In genomic region chr9:72491559-72492193, GRCm38 (mm10) we compare ENCODE assay signal across 8 mouse cellular contexts. TPM values are rescaled to one million over a fixed set of nuclear protein-coding genes. Genes with fewer than 3 reads are reported as not detected.
A peak's percentile ranks its signal among the peaks of the same experiment; 100 is the strongest.
DNase-seq lines count a peak whose midpoint lies in the region; ATAC-seq lines count a peak whose summit lies in the region.

No protein-coding gene starts in this region.

- H3K4me2 ChIP-seq in intestine, embryonic 14.5 days (ENCODE audit: low read length): peak overlapping the region; percentile 64

- H3K27ac ChIP-seq in intestine, embryonic 14.5 days (ENCODE audit: low read depth): peak overlapping the region; percentile 29; the same call in 1 of the 2 replicates

- DNase-seq in adipocyte (ENCODE audit: low spot score): peak; percentile 86
- peak; percentile 96 for DNase-seq in embryo, embryonic 10 days (ENCODE audit: low spot score)
- peak; percentile 92 for DNase-seq in gastrocnemius, postnatal 14 days
- peak; percentile 95 for DNase-seq in intestine, embryonic 14.5 days (ENCODE audit: low spot score)
- DNase-seq in left cerebral cortex, postnatal 14 days (ENCODE audit: low spot score in 2 of 2): peak; percentile 85 to 86
- peak; percentile 90 for DNase-seq in mesoderm, embryonic 11.5 days (ENCODE audit: low read depth, low spot score)
- DNase-seq in right cerebral cortex, postnatal 36 days (ENCODE audit: low spot score in 2 of 2): peak; percentile 79 to 80
- DNase-seq in yolk sac, embryonic 10.5 days (ENCODE audit: low spot score): peak; percentile 91

- H3K36me3 ChIP-seq in intestine, embryonic 14.5 days (ENCODE audit: control insufficient read depth, insufficient read depth, low read length): peaks cover 17% of the 10 kb centered on the region

- ATAC-seq in intestine, embryonic 14.5 days (replicated peaks; ENCODE audit: low FRiP score, low TSS enrichment, low read depth): peak; percentile 93

- H3K4me1 ChIP-seq in intestine, embryonic 14.5 days (replicated peaks; ENCODE audit: control insufficient read depth, insufficient read depth, low read length): peaks cover 13% of the 10 kb centered on the region

- no peaks in the 10 kb centered on the region for H3K27me3 ChIP-seq in intestine, embryonic 14.5 days (replicated peaks; ENCODE audit: control insufficient read depth, insufficient read depth, low read length)

- intact Hi-C loops in gastrocnemius, postnatal 14 days (cut with DNase I; ENCODE audit: low total_unique reads): no loop called here
- intact Hi-C loops in left cerebral cortex, postnatal 14 days (cut with DNase I): loop anchor here (5.0 kb wide), 1 partner anchor 41 kb away; the partner anchor contains the start of gene Rfx7

- H3K9ac ChIP-seq in intestine, embryonic 14.5 days (ENCODE audit: low read length): peak overlapping the region; percentile 47

- WGBS in intestine, embryonic 14.5 days: under 1% methylated on average over 32 of the region's 32 CpGs

- H3K9me3 ChIP-seq in intestine, embryonic 14.5 days (ENCODE audit: control insufficient read depth, low read length): no peaks in the 10 kb centered on the region

- peak overlapping the region; percentile 67 for H3K4me3 ChIP-seq in intestine, embryonic 14.5 days (ENCODE audit: low read depth, low read length)

RNA-seq across cellular contexts. Expression of gene Tex9, which starts 0.3 kb away (rescaled TPM):
- 1 to 10 TPM; 3.0 to 3.1 TPM for total RNA-seq in gastrocnemius, postnatal 14 days (2021)
- 22.8 and 25.0 TPM in 2 replicates for polyA plus RNA-seq in intestine, embryonic 14.5 days (2014; fragmentation: Nextera tagmentation; extraction: Ambion mirVana)
- 10 to 100 TPM in 1 of 2 experiments, 1 to 10 TPM in 1; 9.8 to 10.5 TPM for total RNA-seq in left cerebral cortex, postnatal 14 days (2021)

RNA-seq across cellular contexts. Expression of gene Rfx7, which starts 40.4 kb away (rescaled TPM):
- total RNA-seq in gastrocnemius, postnatal 14 days (2021): 10 to 100 TPM; 22.1 to 23.7 TPM
- polyA plus RNA-seq in intestine, embryonic 14.5 days (2014; fragmentation: Nextera tagmentation; extraction: Ambion mirVana): 17.9 and 18.0 TPM in 2 replicates
- 10 to 100 TPM; 28.6 to 29.5 TPM for total RNA-seq in left cerebral cortex, postnatal 14 days (2021)

RNA-seq across cellular contexts. Expression of gene Mns1, which starts 53.9 kb away (rescaled TPM):
- total RNA-seq in gastrocnemius, postnatal 14 days (2021): 1 to 10 TPM in 1 of 2 experiments, under 1 TPM in 1; 0.78 to 1.1 TPM
- 20.9 and 24.0 TPM in 2 replicates for polyA plus RNA-seq in intestine, embryonic 14.5 days (2014; fragmentation: Nextera tagmentation; extraction: Ambion mirVana)
- 1 to 10 TPM; 1.1 TPM for total RNA-seq in left cerebral cortex, postnatal 14 days (2021)

Comparison
In these comparisons a context has a peak if more than half of its experiments do, and no peak if none do; other contexts are left out.
1. Peak in every context shown above with its lines: DNase-seq, ATAC-seq, H3K4me3 ChIP-seq and H3K27ac ChIP-seq.